Mouse (Mus musculus): Measurements from ENCODE around the gene Dscaml1.

GRCm38 (mm10) chr9:45433119-45433518, 6.7 kb downstream of the Dscaml1 start:
- TF ChIP-seq CTCF (IDR thresholded peaks at IDR 0.05; ENCODE audit: low read depth) (no peak), EP300 (IDR thresholded peaks at IDR 0.05; ENCODE audit: low read depth) (no peak)
